Mouse (Mus musculus) thymus, postnatal 25 days (tissue): ENCODE measurements at regions not wholly inside any gene's neighbourhood (a gene's known extent, or its start where the extent isn't known, plus 50 kb on each side); places are given as distances from the start of the nearest gene placed in this dataset.
A peak's percentile ranks its signal among the peaks of the same experiment; 100 is the strongest.

Experiments
- DNase-seq: peaks from one replicate; pipeline ENCODE4 v3.0.0; 2022

DNA sequence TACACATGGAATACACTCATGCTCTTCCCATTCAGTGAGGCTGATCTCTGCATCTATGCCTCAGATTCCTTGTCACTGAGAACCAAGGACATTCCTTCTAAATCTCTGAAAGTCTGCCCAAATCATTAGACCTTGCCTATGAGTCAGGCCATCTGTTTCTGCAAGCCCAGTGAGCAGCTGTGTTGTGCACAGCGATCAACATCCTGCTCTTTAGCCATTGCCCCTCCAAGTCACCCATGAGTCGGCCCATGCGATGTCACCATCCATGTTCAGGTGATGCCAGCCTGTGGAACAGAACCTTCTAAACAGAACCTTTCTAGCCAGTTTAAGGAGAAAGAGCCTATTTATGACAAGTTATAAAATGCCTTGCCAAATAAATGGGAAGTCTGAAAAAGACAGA lies 66.4 kb upstream of the Sfrp2 start:
- DNase-seq = no peak

DNA sequence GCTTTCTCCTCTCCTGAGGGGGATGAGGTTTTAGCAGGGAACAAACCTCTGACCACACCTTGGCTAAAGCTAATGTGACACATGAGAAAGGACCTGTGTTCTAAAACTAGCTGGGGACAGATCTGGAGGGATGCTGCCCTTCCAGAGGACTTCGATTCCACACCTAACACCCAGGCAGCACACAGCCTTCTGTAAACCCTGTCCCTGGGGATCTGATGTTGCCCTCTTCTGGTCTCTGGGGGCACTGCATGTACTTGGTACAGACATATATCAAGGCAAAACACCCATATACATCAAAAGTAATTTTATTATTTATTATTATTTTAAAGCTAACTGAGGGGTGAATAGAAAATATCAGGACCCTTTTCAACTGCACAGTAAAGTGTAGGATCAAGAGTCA lies 65.0 kb upstream of the Sfrp2 start:
- DNase-seq = peak; percentile 8

DNA sequence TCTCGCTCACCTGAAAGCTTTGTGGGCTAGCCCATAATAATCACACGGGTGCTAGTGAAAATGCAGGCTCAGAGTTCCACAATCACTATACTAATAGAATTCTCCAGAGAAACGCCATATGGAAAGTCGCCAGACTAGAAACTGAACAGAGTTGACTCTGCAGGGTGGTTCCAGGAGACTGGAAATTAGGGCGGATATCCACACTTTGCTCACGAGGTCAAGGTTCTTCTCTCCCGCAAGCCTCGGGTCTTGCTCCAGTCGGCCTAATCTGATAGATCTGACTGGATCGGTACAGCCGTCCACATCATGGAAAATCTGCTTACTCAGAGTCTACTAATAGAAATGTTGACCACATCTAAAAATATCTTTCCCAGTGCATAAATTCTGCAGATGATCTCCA lies 61.6 kb upstream of the Sfrp2 start:
- no peak for DNase-seq

DNA sequence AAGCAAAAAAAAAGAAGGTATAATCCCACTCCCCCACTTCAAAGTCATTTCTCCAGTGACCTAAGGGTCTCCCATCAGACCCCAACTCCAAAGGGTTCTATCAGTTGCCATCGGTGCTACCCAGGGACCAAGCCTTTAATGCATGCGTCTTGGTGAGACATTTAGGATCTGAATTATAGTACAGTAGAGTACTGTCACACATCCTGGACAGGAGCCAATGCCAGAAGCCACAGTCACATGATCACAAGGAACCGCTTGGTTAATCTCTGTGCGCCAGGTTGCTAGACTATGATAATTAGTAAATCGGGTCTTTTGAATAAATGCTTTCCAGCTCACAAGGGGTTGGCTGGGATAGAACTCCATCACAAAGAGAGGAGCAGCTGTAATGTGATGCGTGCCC lies 60.9 kb upstream of the Sfrp2 start:
- DNase-seq = no peak

DNA sequence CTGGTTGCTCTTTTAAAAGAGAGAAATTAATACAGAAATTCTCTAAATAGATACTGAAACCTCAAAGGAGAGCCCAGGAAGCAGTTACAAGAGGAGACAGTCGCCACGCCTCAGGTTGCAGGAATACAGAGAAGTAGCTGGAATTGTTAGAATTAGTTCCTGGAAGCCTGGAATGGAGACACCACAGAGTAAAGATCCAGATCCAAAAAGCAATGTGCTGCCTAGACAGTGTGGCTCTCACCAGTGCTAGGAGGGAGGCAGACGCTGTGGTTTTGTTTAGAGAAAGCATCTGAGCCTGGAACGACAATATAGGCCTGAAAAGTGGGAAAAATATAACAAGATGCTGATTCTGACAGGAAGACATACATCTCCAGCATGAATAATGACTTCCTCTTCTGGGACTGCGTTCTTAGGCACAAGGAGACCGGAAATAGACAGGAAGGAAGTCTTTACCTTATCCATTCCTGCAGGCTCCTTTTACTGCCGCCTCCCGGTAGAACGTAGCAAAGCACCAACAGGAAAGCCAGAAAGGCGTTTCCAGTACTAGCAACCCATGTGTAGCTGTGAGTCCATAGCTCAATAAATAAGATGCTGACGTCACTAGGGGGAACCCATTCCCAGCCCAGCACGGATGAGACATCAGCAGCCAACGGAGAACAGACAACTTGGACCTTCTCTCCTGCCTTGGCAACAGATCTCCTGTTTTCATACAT lies 59.4 kb upstream of the Sfrp2 start:
- DNase-seq = peak; percentile 20

DNA sequence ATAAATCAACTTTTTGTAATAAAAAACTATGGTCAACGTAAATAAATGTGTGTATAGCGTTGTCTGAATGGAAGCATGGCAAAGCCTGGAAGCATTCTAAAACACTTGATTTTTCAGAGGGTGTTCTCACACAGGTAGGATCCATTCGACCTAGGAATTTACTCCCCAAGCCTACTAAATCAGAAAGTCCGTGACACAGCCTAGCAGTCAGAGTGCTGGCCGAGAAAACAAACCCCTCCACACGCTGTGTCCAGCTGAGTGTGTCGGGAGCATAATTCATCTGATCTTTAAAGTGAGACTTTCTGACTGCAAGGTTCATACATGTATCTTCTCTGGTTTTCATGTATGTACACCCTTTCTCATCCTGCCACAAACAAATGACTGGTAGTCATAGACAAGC lies 58.8 kb upstream of the Sfrp2 start:
- DNase-seq = no peak

DNA sequence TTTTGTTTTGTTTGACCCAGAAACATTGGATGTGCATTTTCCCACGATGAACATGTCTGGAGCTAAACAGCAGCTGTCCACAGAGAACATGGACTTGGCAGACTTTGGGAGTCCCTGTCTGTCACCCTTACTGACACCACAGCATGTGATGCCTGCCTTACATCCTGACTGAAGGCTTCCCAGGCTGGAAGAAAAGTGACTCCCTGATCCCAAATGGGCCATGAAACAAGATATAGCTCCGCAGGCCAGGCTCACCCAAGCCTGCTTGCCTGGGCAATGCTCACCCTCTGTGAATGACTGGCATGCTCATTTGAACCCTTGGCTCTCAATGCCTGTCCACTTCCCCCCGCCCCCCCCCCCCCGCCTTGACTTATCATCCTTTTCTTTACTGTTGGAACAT lies 57.1 kb upstream of the Sfrp2 start:
- no peak for DNase-seq

DNA sequence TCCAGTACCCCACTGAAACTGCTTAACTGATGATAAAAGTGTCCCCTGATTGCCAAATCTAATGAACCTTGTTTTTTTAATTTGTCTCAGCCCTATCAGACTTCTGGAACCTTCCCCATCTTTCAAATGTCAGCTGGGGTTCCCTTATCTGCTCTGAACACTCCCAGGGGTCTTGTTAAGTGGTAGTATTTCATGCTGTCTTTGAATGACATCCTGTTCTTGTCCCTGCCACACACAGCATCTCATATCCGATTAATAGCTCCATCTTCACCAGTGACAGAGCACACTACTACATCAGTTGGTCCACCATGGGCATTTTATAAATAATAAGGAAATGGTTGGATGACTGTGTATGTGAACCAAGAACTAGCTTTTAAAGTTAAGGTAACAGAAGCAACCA lies 56.6 kb upstream of the Sfrp2 start:
- no peak for DNase-seq

DNA sequence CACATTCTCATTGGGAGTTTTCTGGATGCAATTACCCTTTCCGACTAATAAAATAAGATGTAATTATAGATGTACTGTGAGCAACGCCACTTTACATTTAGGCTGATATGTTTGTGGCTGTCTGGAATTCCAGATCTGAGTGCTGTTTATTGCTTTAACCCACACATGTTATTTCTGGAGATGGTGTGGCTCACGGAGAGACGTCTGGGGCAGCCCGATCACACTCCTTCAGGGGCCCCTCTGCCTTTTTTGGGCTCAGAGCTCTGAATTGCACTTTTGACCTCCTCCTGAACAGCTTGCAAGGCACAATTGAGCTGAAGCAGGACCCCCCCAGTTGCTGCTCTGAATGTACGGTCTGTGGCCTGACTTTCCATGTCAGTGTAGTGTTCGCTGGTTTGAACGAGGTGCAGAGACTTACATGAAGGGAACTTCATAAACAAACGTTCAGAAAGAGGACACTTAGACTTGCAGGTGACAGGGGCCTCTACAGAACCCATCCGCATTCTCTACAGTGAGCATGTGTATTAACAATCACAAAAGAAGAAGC lies 55.1 kb upstream of the Sfrp2 start:
- no peak for DNase-seq

DNA sequence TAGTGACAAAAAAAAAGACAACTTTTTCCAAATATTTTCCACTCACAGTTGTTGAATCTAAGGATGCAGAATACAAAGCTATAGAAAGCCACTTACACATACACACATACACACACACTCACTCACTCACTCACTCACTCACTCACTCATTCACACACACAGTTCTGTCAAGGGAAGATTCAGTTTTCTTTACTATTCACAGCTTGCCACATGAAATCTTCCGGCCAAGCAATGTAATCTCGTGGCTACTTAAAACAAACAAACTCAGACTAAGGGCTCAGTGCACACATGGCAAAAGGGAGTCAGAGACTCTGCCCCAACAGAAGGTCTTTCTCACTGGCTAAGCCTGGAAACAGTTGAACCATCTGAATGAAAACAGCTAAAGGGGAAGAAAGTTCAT lies 53.8 kb upstream of the Sfrp2 start:
- DNase-seq = no peak

DNA sequence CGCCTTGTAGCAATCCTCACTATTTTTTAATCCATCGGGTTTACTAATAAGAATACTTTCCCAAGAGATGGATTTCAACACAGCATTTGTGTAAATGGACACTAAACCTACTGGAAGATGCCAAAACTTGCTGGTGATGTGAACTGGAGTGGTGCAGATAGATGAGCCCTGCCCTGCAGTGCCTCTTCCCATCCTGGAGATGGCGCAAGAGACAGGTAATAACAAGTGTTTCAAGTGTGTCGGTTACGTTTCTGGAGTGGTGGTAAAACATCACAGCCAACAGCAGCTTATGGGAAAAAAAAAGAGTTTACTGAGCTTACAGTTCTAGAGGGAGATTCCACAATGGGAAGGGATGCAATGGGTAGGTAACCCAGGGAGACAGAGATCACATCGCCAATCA lies 51.5 kb upstream of the Sfrp2 start:
- DNase-seq = no peak
